ENCODE assay signal across 22 mouse cellular contexts in genomic region chr15:86919704-86920103, GRCm38 (mm10).
DNase-seq lines count a peak whose midpoint lies in the region; ATAC-seq and TF ChIP-seq lines count a peak whose summit lies in the region.
"Had no signal": no experiment of that assay in that cellular context is flagged by ENCODE, and none has a peak within 500 bp of the region (broad histone marks: within the 10 kb centered on the region; RNA-seq: fewer than 3 reads in every experiment).

No protein-coding gene starts in this region.

- no peak overlapping the region for H3K27ac ChIP-seq in forebrain, embryonic 13.5 days
- no peak overlapping the region for H3K27ac ChIP-seq in forebrain, postnatal 0 days (ENCODE audit: low read depth, low read length)
- no peak overlapping the region for H3K27ac ChIP-seq in hindbrain, postnatal 0 days
- peak overlapping the region; percentile 46; the same call in 1 of the 2 replicates for H3K27ac ChIP-seq in neural tube, embryonic 13.5 days (replicated peaks)
- no peak overlapping the region for H3K27ac ChIP-seq in layer of hippocampus, adult 2 months
- H3K27ac ChIP-seq: embryonic facial prominence, embryonic 10.5 days; heart, embryonic 13.5 days; limb, embryonic 13.5 days; liver, embryonic 13.5 days; stomach, postnatal 0 days had no signal

- peaks cover 26% of the 10 kb centered on the region for H3K4me1 ChIP-seq in forebrain, embryonic 13.5 days
- peaks cover 6% of the 10 kb centered on the region for H3K4me1 ChIP-seq in forebrain, postnatal 0 days (ENCODE audit: insufficient read depth)
- H3K4me1 ChIP-seq in hindbrain, postnatal 0 days (ENCODE audit: insufficient read depth, low read length): peaks cover 10% of the 10 kb centered on the region
- peaks cover 35% of the 10 kb centered on the region for H3K4me1 ChIP-seq in neural tube, embryonic 13.5 days (replicated peaks)
- H3K4me1 ChIP-seq: limb, embryonic 13.5 days; liver, embryonic 13.5 days had no signal

- H3K36me3 ChIP-seq in forebrain, embryonic 13.5 days (ENCODE audit: poor library complexity, severe bottlenecking): no peaks in the 10 kb centered on the region
- H3K36me3 ChIP-seq in forebrain, postnatal 0 days (ENCODE audit: insufficient read depth): no peaks in the 10 kb centered on the region
- no peaks in the 10 kb centered on the region for H3K36me3 ChIP-seq in hindbrain, postnatal 0 days (ENCODE audit: insufficient read depth, low read length)
- no peaks in the 10 kb centered on the region for H3K36me3 ChIP-seq in neural tube, embryonic 13.5 days
- H3K36me3 ChIP-seq: embryonic facial prominence, embryonic 10.5 days; heart, embryonic 13.5 days; limb, embryonic 13.5 days; liver, embryonic 13.5 days had no signal

- 0 out of 2 replicates have a peak, but pooled peaks have one; percentile 27 for ATAC-seq in forebrain, embryonic 13.5 days
- no peak; the same call in 1 of the 2 replicates for ATAC-seq in forebrain, postnatal 0 days
- ATAC-seq in hindbrain, postnatal 0 days: peak; percentile 12; the same call in 1 of the 2 replicates
- 0 out of 2 replicates have a peak, but pooled peaks have one; percentile 42 for ATAC-seq in neural tube, embryonic 13.5 days (ENCODE audit: low read depth)

- TF ChIP-seq CTCF in forebrain, postnatal 0 days (IDR thresholded peaks at IDR 0.05; ENCODE audit: low read depth): no peak
- TF ChIP-seq CTCF in hindbrain, postnatal 0 days (IDR thresholded peaks at IDR 0.05; ENCODE audit: low read depth): no peak
- no peak for TF ChIP-seq CTCF in layer of hippocampus, adult 2 months (conservative IDR thresholded peaks at IDR 0.05)

- H3K4me3 ChIP-seq in forebrain, embryonic 13.5 days: no peak overlapping the region
- no peak overlapping the region for H3K4me3 ChIP-seq in forebrain, postnatal 0 days (ENCODE audit: low read depth, low read length)
- H3K4me3 ChIP-seq in hindbrain, postnatal 0 days (ENCODE audit: low read length): no peak overlapping the region
- no peak overlapping the region for H3K4me3 ChIP-seq in neural tube, embryonic 13.5 days
- H3K4me3 ChIP-seq in layer of hippocampus, adult 2 months: no peak overlapping the region
- H3K4me3 ChIP-seq: embryonic facial prominence, embryonic 10.5 days; heart, embryonic 13.5 days; limb, embryonic 13.5 days; liver, embryonic 13.5 days had no signal

- no peak overlapping the region for H3K4me2 ChIP-seq in forebrain, embryonic 13.5 days
- no peak overlapping the region for H3K4me2 ChIP-seq in forebrain, postnatal 0 days (ENCODE audit: low read depth)
- H3K4me2 ChIP-seq in hindbrain, postnatal 0 days (ENCODE audit: low read depth, low read length): peak overlapping the region; percentile 21; the same call in 1 of the 2 replicates
- 0 out of 2 replicates have a peak overlapping the region, but pooled peaks have one; percentile 4 for H3K4me2 ChIP-seq in neural tube, embryonic 13.5 days
- H3K4me2 ChIP-seq: heart, embryonic 13.5 days; limb, embryonic 13.5 days; liver, embryonic 13.5 days; lung, embryonic 14.5 days had no signal

- no peak for DNase-seq in forebrain, postnatal 0 days
- peak; percentile 23 for DNase-seq in right cerebral cortex, postnatal 14 days
- DNase-seq in right cerebral cortex, adult 18-20 months: no peak
- DNase-seq in hindbrain, postnatal 0 days (ENCODE audit: low spot score): peak; percentile 39
- no peak for DNase-seq in frontal cortex, postnatal 36 days (ENCODE audit: low spot score in 2 of 2)
- DNase-seq in layer of hippocampus, adult 2 months (ENCODE audit: low spot score in 2 of 2): no peak
- DNase-seq: adrenal gland, postnatal 25 days; cerebellum, adult 18-20 months; cerebellum, postnatal 36 days; gastrocnemius, postnatal 10 days; kidney, adult 8-10 months; kidney, postnatal 36 days; liver, embryonic 13.5 days; lung, embryonic 14.5 days; lung, postnatal 4 days had no signal

- H3K9me3 ChIP-seq in forebrain, embryonic 13.5 days (replicated peaks): no peaks in the 10 kb centered on the region
- no peaks in the 10 kb centered on the region for H3K9me3 ChIP-seq in forebrain, postnatal 0 days (ENCODE audit: low read length)
- H3K9me3 ChIP-seq in hindbrain, postnatal 0 days (ENCODE audit: low read length): no peaks in the 10 kb centered on the region
- no peaks in the 10 kb centered on the region for H3K9me3 ChIP-seq in neural tube, embryonic 13.5 days
- H3K9me3 ChIP-seq: embryonic facial prominence, embryonic 10.5 days; heart, embryonic 13.5 days; limb, embryonic 13.5 days; liver, embryonic 13.5 days had no signal

- no peaks in the 10 kb centered on the region for H3K27me3 ChIP-seq in forebrain, embryonic 13.5 days
- H3K27me3 ChIP-seq in forebrain, postnatal 0 days (ENCODE audit: insufficient read depth, low read length): no peaks in the 10 kb centered on the region
- no peaks in the 10 kb centered on the region for H3K27me3 ChIP-seq in hindbrain, postnatal 0 days (ENCODE audit: insufficient read depth, low read length)
- H3K27me3 ChIP-seq in neural tube, embryonic 13.5 days: no peaks in the 10 kb centered on the region
- H3K27me3 ChIP-seq: CH12.LX; limb, embryonic 13.5 days; liver, embryonic 13.5 days had no signal

- 32% methylated on average over 8 of the region's 8 CpGs for WGBS in forebrain, embryonic 13.5 days
- whole genome bisulfite sequencing in forebrain, postnatal 0 days: 22% methylated on average over 8 of the region's 8 CpGs
- WGBS in hindbrain, postnatal 0 days: 16% methylated on average over 8 of the region's 8 CpGs
- 41% methylated on average over 8 of the region's 8 CpGs for WGBS in neural tube, embryonic 13.5 days

- no peak overlapping the region for H3K9ac ChIP-seq in forebrain, embryonic 13.5 days
- H3K9ac ChIP-seq in forebrain, postnatal 0 days: no peak overlapping the region
- no peak overlapping the region for H3K9ac ChIP-seq in hindbrain, postnatal 0 days (replicated peaks; ENCODE audit: low read length)
- H3K9ac ChIP-seq in neural tube, embryonic 13.5 days: no peak overlapping the region
- H3K9ac ChIP-seq: heart, embryonic 13.5 days; limb, embryonic 13.5 days; liver, embryonic 13.5 days; lung, embryonic 14.5 days had no signal

Comparison
In these comparisons a context has a peak if more than half of its experiments do, and no peak if none do; other contexts are left out.
1. DNase-seq: peak in right cerebral cortex, postnatal 14 days (single experiment) and hindbrain, postnatal 0 days (single experiment); none in forebrain, postnatal 0 days (single experiment), right cerebral cortex, adult 18-20 months (single experiment), frontal cortex, postnatal 36 days (0 of 2) and layer of hippocampus, adult 2 months (0 of 2).
2. H3K4me2 ChIP-seq: peak in hindbrain, postnatal 0 days (single experiment) and neural tube, embryonic 13.5 days (single experiment); none in forebrain, embryonic 13.5 days (single experiment) and forebrain, postnatal 0 days (single experiment).